Mouse (Mus musculus) lung, postnatal 25 days (tissue): ENCODE measurements around the gene Lars2.
A peak's percentile ranks its signal among the peaks of the same experiment; 100 is the strongest.

Experiments
- DNase-seq: peaks from one replicate; pipeline ENCODE4 v3.0.0; 2022; ENCODE audit warnings: low spot score

Gene Lars2

GRCm38 (mm10) chr9:123478031-123478585 lies 111.4 kb downstream of the Lars2 start:
- DNase-seq, result peak; percentile 50

DNA sequence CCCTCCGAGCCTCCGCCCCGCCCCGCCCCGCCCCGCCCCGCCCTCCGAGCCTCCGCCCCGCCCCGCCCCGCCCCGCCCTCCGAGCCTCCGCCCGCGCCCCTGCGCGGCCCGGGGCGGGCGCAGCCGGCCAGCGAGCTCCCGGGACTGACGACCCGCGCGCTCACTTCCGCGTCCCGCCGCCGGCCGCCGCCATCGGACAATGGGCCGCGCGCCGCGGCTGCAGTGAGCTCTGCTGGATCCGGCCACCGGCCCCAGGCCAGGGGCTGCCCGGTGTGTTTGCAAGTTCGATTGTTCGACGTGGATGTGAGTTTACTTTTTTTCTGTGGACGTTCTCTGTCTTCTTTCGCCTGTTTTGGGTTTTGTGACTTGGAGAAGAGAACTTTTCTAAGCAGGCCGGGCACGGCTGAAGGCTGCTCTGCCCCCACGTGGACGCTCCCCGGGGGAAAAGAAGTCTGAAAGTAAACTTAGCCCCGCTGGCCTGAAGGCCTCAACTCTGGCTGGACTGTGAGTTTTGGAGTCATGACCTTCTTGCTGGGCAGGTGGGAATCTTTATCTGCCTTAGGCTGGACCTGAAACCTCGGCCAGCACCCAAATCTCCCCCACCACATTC lies 112.0 kb downstream of the Lars2 start, which contains the start of gene Limd1:
Gene Limd1, plus strand, starts transcription at position 121 of the 610 bp plus-strand sequence.
- peak; percentile 69 for DNase-seq

DNA sequence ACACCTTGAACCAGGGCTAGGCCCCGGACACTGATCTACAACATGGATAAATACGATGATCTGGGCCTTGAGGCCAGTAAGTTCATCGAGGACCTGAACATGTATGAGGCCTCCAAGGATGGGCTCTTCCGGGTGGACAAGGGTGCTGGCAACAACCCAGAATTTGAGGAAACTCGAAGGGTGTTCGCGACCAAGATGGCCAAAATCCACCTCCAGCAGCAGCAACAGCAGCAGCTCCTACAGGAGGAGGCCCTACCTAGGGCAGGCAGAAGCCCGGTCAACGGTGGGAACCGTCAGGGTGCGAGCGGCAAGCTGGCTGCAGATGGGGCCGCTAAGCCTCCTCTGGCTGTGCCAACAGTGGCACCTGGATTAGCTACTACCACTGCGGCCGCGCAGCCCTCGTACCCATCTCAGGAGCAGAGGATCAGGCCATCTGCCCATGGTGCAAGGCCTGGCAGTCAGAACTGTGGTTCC lies 112.5 kb downstream of the Lars2 start:
- DNase-seq, result no peak

DNA sequence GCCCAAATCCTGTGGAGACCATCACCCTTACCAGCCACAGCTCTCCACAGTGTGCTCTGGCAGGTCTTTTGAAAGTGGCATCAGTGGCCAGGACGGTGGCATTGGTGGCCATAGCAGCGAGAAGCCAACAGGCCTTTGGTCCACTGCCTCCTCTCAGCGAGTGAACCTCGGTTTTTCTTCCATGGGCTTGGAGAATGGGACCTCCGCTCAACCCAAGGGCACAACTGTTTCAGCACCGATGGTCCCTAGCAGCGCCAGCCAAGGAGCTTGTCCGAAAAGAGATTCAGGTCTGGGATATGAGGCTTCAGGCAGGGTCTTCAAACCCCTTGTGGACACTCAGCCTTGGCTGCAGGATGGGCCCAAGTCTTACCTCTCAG lies 113.1 kb downstream of the Lars2 start:
- DNase-seq, result no peak

DNA sequence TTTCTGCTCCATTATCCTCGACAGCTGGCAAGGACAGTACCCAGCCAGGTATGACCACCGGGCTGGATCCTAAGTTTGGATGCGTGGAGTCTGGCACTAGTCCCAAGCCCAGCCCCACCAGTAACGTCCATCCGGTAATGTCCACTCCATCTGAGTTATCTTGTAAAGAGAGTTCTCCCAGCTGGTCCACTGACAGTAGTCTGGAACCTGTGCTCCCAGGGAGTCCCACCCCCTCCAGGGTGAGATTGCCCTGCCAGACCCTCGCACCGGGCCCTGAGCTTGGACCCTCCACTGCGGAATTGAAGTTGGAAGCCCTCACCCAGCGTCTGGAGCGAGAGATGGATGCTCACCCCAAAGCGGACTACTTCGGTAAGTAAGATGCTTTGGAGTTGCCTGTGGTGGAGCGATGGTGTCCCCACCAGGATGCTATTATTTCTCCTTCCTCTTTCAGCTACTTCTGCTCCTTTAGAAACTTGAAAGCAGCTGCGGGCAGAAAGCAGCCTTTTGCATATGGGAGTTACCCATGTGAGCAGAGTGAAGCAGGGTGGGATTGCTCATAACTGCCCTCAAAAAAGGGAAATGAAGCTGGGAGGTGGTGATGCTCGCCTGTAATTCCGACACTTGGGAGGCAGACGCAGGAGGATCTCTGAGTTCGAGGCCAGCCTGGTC lies 113.7 kb downstream of the Lars2 start:
- DNase-seq, result peak; percentile 65

GRCm38 (mm10) chr9:123481136-123481535 lies 114.4 kb downstream of the Lars2 start:
- no peak for DNase-seq

DNA sequence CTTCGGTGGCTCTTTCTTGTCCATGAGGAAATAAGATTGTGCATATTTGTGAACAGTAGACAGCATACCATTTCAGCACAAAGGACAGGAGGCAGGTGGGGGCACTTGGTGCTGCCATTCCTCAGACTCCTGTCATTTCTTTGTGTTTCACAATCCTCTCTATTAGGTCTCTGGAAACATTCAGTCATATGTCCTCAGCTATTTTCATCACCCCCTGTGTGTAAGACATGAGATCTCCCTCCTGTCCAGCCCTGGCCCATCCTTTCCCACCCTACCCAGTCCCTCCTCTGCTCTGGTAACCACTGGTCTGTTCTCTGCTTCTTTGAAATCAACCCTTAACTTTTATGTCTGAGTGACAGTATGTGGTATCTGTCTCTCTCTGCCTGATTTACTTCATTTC lies 116.9 kb downstream of the Lars2 start:
- DNase-seq, result no peak

DNA sequence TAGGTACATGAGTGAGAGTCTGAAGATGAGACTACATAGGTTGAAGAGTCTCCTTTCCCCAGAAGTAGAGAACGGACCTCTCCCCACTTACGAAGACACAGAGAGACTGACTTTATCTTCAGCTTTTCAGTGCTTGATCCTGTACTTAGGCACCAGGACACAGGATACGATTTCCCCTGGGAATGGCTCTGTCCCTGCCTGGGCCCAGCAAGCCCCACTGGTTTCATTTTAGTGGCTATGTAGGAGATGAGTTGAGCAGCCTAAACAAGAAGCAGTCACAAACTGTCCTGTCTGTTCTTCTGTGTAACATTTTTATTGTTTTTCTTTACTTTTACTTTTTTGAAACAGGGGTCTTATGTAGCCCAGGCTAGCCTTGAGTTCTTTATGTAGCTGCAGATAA lies 118.1 kb downstream of the Lars2 start:
- DNase-seq, result no peak

DNA sequence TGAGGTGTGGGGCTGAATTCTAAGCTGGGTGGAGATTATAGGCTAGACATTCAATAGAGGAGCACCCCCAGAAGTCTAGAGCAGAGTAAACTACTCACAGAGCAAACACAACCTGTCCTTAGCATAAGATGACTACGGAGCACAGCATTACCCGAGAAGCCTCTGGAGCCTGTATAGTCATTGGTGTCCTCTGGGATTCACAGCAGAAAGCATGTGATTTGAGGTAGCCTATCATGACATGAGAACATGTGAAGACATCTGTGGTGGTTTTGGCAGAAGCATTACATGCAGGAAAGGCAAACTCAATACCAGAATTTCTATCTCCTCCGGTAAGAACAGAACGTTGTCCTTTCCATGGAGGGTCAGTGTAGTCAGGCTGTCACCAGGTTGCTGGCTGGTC lies 118.8 kb downstream of the Lars2 start:
- DNase-seq, result no peak

DNA sequence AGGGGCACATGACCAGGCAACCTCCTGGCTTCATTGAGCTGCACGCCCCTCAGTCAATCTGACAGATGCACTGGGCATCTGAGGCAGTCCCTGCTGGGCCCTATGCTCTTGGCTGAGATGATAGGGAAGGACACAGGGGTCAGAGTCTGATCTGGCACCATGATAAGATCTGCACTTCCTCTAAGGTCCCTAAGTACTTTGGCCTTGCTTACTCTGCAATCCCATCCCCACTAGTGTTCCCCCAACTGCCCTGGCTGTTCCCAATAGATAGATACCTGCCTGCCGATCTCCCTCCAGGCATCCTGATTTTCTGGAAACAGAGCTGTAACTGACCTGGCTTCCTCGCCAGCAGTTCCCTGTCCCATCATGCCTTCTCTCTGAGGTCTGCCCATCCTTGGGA lies 119.9 kb downstream of the Lars2 start:
- DNase-seq, result no peak

DNA sequence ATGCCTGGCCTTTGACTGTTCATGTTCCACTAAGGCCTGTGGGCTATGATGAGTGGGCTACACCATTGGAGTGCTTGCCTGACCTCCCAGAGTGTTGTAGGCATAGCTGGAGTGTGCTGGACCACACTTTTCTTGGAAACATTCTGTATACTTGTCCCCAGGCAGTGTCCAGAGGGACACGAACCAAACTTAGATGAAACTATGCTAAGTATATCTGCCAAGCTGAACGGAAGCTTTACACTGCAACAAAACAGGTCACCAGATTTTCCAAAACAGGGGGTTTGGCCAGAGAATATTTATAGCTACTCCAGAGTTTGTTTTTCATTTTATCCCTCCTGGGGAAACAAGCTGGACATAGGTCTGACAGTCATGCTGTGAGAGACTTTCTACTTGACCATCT lies 122.3 kb downstream of the Lars2 start:
- no peak for DNase-seq

GRCm38 (mm10) chr9:123489727-123490343 lies 123.1 kb downstream of the Lars2 start:
- DNase-seq, result no peak

DNA sequence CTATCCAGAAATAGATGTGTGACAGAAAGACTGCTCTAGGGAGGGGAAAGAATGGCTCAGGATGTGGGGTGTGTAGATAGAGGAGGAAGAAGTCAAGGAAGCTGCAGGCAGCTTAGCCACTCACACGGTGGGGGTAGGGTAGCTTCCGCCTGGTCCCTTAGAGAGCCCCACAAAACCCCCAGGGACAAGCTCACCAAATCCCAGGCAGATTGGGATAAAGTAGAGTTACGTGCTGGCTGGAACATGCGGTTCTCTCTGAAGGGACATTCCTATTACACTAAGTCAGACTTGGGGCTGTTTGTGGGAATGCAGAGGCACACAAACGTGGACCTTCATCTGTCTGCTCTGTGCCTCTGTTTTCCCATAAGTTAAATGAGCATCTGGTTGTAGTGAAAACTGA lies 124.2 kb downstream of the Lars2 start:
- DNase-seq, result no peak

DNA sequence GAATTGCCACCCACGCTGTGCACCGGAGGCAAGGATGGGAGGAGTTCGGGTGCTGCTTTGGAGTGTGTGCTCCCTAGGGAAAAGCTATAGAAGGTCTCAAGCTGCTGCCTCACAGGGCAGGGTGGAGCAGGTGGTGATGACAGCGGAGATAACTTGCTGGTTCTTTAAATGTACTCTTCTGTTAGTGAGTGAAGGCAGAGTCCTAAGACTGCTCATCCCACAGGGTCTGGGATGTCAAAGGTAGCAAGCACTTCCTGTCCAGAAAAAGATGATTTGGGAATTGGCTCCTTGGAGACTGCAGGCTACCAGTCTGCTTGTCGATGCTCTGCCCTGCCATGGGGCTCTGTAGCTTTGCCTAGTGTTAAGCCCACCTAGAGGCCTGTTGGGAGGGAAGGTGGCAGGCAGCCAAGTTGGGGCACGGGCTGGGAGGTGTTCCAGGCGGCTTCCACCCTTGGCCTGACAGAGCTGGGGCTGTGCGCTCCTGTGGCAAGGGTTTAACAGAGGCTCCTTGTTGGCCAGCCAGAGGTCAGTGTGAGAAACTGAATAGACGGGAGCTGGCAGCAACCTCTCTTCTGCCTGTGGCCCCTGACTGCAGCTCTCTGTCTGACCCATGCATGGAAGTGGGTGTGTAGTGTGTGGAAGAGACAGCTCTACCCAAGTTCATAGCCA lies 125.3 kb downstream of the Lars2 start:
- DNase-seq, result no peak

- no peak for DNase-seq
Observed at GRCm38 (mm10) chr9:123496665-123497064, 129.9 kb downstream of the Lars2 start.

GRCm38 (mm10) chr9:123497906-123498305 lies 131.2 kb downstream of the Lars2 start:
- peak; percentile 65 for DNase-seq

DNA sequence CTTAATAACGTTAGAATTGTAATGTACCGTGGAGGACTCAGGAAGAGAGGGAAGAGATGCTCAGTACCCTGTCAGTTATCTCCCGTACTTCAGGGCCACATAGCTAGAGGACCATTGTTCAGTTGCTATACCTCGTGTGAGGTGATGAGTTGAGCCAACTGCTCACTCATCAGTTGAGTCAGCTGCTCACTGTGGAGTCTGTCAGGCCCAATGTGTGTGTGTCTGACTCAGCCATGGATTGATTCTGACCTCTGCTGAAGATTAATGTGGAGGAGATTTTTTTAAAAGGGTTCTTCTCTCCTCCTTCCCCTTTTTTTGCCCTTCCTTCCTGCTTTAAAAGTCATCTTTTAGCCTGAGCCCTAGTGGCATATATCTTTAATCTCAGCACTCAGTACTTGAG lies 133.8 kb downstream of the Lars2 start:
- no peak for DNase-seq

GRCm38 (mm10) chr9:123503171-123503834 lies 136.6 kb downstream of the Lars2 start:
- no peak for DNase-seq

GRCm38 (mm10) chr9:123504325-123504724 lies 137.6 kb downstream of the Lars2 start:
- peak; percentile 82 for DNase-seq

GRCm38 (mm10) chr9:123505598-123505997 lies 138.9 kb downstream of the Lars2 start:
- no peak for DNase-seq

GRCm38 (mm10) chr9:123506270-123507146 lies 139.8 kb downstream of the Lars2 start:
- no peak for DNase-seq
